Mouse (Mus musculus): ENCODE measurements around the gene Slbp.

Gene Slbp

GRCm38 (mm10) chr5:33651921-33652782, at the start of gene Slbp:
Slbp (minus strand) TSS chr5:33652574.
- peak; percentile 95 to 97 for DNase-seq (ENCODE audit: low spot score in 2 of 2)

- no peak for DNase-seq (ENCODE audit: low spot score in 2 of 2)
These were observed 49.5 kb upstream of the Slbp start for GRCm38 (mm10) chr5:33701832-33702231.

GRCm38 (mm10) chr5:33700010-33700409, 47.6 kb upstream of the Slbp start:
- no peak for DNase-seq (ENCODE audit: low spot score in 2 of 2)

GRCm38 (mm10) chr5:33698669-33699068, 46.3 kb upstream of the Slbp start:
- no peak for DNase-seq (ENCODE audit: low spot score in 2 of 2)

- no peak for DNase-seq (ENCODE audit: low spot score in 2 of 2)
These were observed 45.7 kb upstream of the Slbp start for GRCm38 (mm10) chr5:33697947-33698512.

GRCm38 (mm10) chr5:33697534-33697933, 45.2 kb upstream of the Slbp start:
- DNase-seq (ENCODE audit: low spot score in 2 of 2), result no peak

- no peak for DNase-seq (ENCODE audit: low spot score in 2 of 2)
These were observed 44.1 kb upstream of the Slbp start for GRCm38 (mm10) chr5:33696430-33696829.

- DNase-seq (ENCODE audit: low spot score in 2 of 2), result no peak
These were observed 43.3 kb upstream of the Slbp start for GRCm38 (mm10) chr5:33695718-33696121.

GRCm38 (mm10) chr5:33694848-33695717, 42.7 kb upstream of the Slbp start:
- no peak for DNase-seq (ENCODE audit: low spot score in 2 of 2)

- no peak for DNase-seq (ENCODE audit: low spot score in 2 of 2)
These were observed 42.1 kb upstream of the Slbp start for GRCm38 (mm10) chr5:33694461-33694847.

GRCm38 (mm10) chr5:33692393-33692792, 40.0 kb upstream of the Slbp start:
- DNase-seq (ENCODE audit: low spot score in 2 of 2), result no peak

- no peak for DNase-seq (ENCODE audit: low spot score in 2 of 2)
These were observed 37.7 kb upstream of the Slbp start for GRCm38 (mm10) chr5:33689852-33690645.

- no peak for DNase-seq (ENCODE audit: low spot score in 2 of 2)
These were observed 37.0 kb upstream of the Slbp start for GRCm38 (mm10) chr5:33689221-33689844.

GRCm38 (mm10) chr5:33688278-33689220, 36.2 kb upstream of the Slbp start:
- no peak for DNase-seq (ENCODE audit: low spot score in 2 of 2)

- DNase-seq (ENCODE audit: low spot score in 2 of 2), result no peak
These were observed 34.8 kb upstream of the Slbp start for GRCm38 (mm10) chr5:33687142-33687541.

- no peak for DNase-seq (ENCODE audit: low spot score in 2 of 2)
These were observed 32.6 kb upstream of the Slbp start for GRCm38 (mm10) chr5:33684932-33685331.

GRCm38 (mm10) chr5:33683897-33684652, 31.7 kb upstream of the Slbp start:
- DNase-seq (ENCODE audit: low spot score in 2 of 2), result no peak

- DNase-seq (ENCODE audit: low spot score in 2 of 2), result no peak
These were observed 30.6 kb upstream of the Slbp start for GRCm38 (mm10) chr5:33682963-33683362.
